ENCODE assay signal across 8 mouse cellular contexts in the genomic region with DNA sequence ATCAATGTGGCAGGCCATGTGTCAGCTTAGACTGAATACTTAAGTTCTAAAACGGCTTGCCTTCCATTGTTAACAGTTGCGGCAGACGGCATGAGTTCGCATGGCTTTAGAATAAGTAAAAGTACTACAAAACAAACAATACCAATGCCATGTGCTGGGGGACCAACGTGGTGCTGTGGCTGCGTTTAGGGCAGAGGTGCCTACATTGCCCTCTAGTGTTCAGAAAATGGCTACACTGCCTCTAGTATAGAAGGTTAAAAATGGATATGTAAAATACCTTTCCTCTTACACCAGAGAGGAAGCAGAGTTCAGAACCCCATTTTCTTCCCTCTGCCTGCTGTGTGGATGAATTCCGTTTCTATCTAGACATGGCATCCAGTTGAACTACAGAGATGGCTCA. TPM values are rescaled to one million over a fixed set of nuclear protein-coding genes. Genes with fewer than 3 reads are reported as not detected.
DNase-seq lines count a peak whose midpoint lies in the region; TF ChIP-seq lines count a peak whose summit lies in the region.

No protein-coding gene starts in this region.

- no peak for TF ChIP-seq POLR2A in lung, adult 2 months (IDR thresholded peaks at IDR 0.05; ENCODE audit: borderline replicate concordance, extremely low read depth, low read depth, low read length)

- peak overlapping the region; percentile 79; the same call in 1 of the 2 replicates for H3K27ac ChIP-seq in layer of hippocampus, adult 2 months

- peak; percentile 21 to 25 for DNase-seq in cerebellum, adult 18-20 months
- no peak for DNase-seq in cerebellum, adult 8-10 months
- DNase-seq in layer of hippocampus, adult 2 months (ENCODE audit: low spot score in 2 of 2) = no peak
- DNase-seq in layer of hippocampus, adult 9-10 months (ENCODE audit: low spot score) = no peak
- DNase-seq in c-Kit-positive CD71-positive TER-119-negative erythroid progenitor cells, embryonic 14.5 days (ENCODE audit: low read depth) = peak; percentile 52
- peak; percentile 14 for DNase-seq in lung, adult 2 months
- peak; percentile 41 to 47 for DNase-seq in thymus, postnatal 36 days
- DNase-seq in urinary bladder, adult 18-20 months (ENCODE audit: low spot score in 2 of 2) = no peak

- 31% methylated on average over 7 of the region's 7 CpGs for WGBS in lung, adult 2 months

- H3K4me1 ChIP-seq in lung, adult 2 months (ENCODE audit: control insufficient read depth, insufficient read depth, low read length) = peaks cover 27% of the 10 kb centered on the region

- TF ChIP-seq CTCF in layer of hippocampus, adult 2 months (conservative IDR thresholded peaks at IDR 0.05) = peak; percentile 79
- peak; percentile 70 for TF ChIP-seq CTCF in lung, adult 2 months (IDR thresholded peaks at IDR 0.05; ENCODE audit: insufficient read depth, low read length)

- H3K4me3 ChIP-seq in layer of hippocampus, adult 2 months = no peak overlapping the region
- H3K4me3 ChIP-seq in lung, adult 2 months (replicated peaks; ENCODE audit: extremely low read depth, low read depth, low read length) = no peak overlapping the region

RNA-seq across cellular contexts. Expression of gene Zbtb1, which starts 6.6 kb away (rescaled TPM):
- total RNA-seq in layer of hippocampus, adult 2 months (2021) = 1 to 10 TPM; 7.2 to 8.3 TPM
- polyA plus RNA-seq in lung, adult 2 months (2012; rRNA removed) = 1.9 and 2.2 TPM in 2 replicates

RNA-seq across cellular contexts. Expression of gene Zbtb25, which starts 7.2 kb away (rescaled TPM):
- 10 to 100 TPM; 17.6 to 23.6 TPM for total RNA-seq in layer of hippocampus, adult 2 months (2021)
- polyA plus RNA-seq in lung, adult 2 months (2012; rRNA removed) = 6.4 and 6.8 TPM in 2 replicates

RNA-seq across cellular contexts. Expression of gene Hspa2, which starts 27.3 kb away (rescaled TPM):
- total RNA-seq in layer of hippocampus, adult 2 months (2021) = 100 to 1,000 TPM; 114 to 117 TPM
- polyA plus RNA-seq in lung, adult 2 months (2012; rRNA removed) = 16.4 and 24.0 TPM in 2 replicates

RNA-seq across cellular contexts. Expression of gene Ppp1r36, which starts 40.7 kb away (rescaled TPM):
- 1 to 10 TPM; 1.9 TPM for total RNA-seq in layer of hippocampus, adult 2 months (2021)
- polyA plus RNA-seq in lung, adult 2 months (2012; rRNA removed) = 1.1 and 1.8 TPM in 2 replicates

RNA-seq across cellular contexts. Expression of gene Akap5, which starts 52.0 kb away (rescaled TPM):
- total RNA-seq in layer of hippocampus, adult 2 months (2021) = 10 to 100 TPM; 61.5 to 63.0 TPM
- polyA plus RNA-seq in lung, adult 2 months (2012; rRNA removed) = 31.6 and 72.3 TPM in 2 replicates

Comparison
In these comparisons a context has a peak if more than half of its experiments do, and no peak if none do; other contexts are left out.
1. DNase-seq: peak in cerebellum, adult 18-20 months (2 of 2), c-Kit-positive CD71-positive TER-119-negative erythroid progenitor cells, embryonic 14.5 days (single experiment), lung, adult 2 months (single experiment) and thymus, postnatal 36 days (2 of 2); none in cerebellum, adult 8-10 months (single experiment), layer of hippocampus, adult 2 months (0 of 2), layer of hippocampus, adult 9-10 months (single experiment) and urinary bladder, adult 18-20 months (0 of 2).